Mouse (Mus musculus) frontal cortex, adult (tissue): ENCODE data around the gene Gm49366.
"Not testable (repeated sequence)": the region's sequence is repeated elsewhere in the genome, so short reads cannot be mapped to it uniquely, and the experiment has no call there.

Experiments
- ATAC-seq: cut with Nextera tagmentation; 2 replicates; pipeline ENCODE4 v1.9.2; 2017; ENCODE audit warnings: mild to moderate bottlenecking, moderate library complexity, mixed read lengths; ENCODE audit not compliant: low TSS enrichment

The Gm49366 gene

GRCm38 (mm10) chr12:84038691-84039111 is at the start of gene Gm49366:
TSS of gene Gm49366 (plus strand) at chr12:84038935.
- peak; percentile 70; the same call in 1 of the 2 replicates for ATAC-seq

GRCm38 (mm10) chr12:83989378-83989777 is 49.4 kb upstream of the Gm49366 start:
- ATAC-seq: no peak

- no peak for ATAC-seq
Measured at GRCm38 (mm10) chr12:83997221-83997620, 41.5 kb upstream of the Gm49366 start.

GRCm38 (mm10) chr12:83998341-83999107 is 40.2 kb upstream of the Gm49366 start:
- peak; percentile 94 for ATAC-seq

- not testable (repeated sequence) for ATAC-seq
Measured at GRCm38 (mm10) chr12:83999237-83999636, 39.5 kb upstream of the Gm49366 start.

GRCm38 (mm10) chr12:84000418-84000817 is 38.3 kb upstream of the Gm49366 start:
- ATAC-seq: no peak

GRCm38 (mm10) chr12:84003866-84004265 is 34.9 kb upstream of the Gm49366 start:
- no peak for ATAC-seq

GRCm38 (mm10) chr12:84008251-84008650 is 30.5 kb upstream of the Gm49366 start:
- no peak for ATAC-seq

GRCm38 (mm10) chr12:84008729-84009128 is 30.0 kb upstream of the Gm49366 start:
- ATAC-seq: no peak

GRCm38 (mm10) chr12:84009171-84009965 is 29.4 kb upstream of the Gm49366 start, which contains the start of gene Acot1:
TSS of gene Acot1 (plus strand) at chr12:84009490.
- ATAC-seq: peak; percentile 76

GRCm38 (mm10) chr12:84010201-84010600 is 28.5 kb upstream of the Gm49366 start:
- ATAC-seq: no peak

GRCm38 (mm10) chr12:84011251-84012040 is 27.3 kb upstream of the Gm49366 start:
- peak; percentile 42 for ATAC-seq

- ATAC-seq: no peak
Measured at GRCm38 (mm10) chr12:84013130-84013529, 25.6 kb upstream of the Gm49366 start.

- peak; percentile 57 for ATAC-seq
Measured at GRCm38 (mm10) chr12:84013701-84014100, 25.0 kb upstream of the Gm49366 start.

GRCm38 (mm10) chr12:84020528-84020927 is 18.2 kb upstream of the Gm49366 start:
- not testable (repeated sequence) for ATAC-seq

- not testable (repeated sequence) for ATAC-seq
Measured at GRCm38 (mm10) chr12:84022266-84022665, 16.5 kb upstream of the Gm49366 start.

- no peak for ATAC-seq
Measured at GRCm38 (mm10) chr12:84023052-84023745, 15.5 kb upstream of the Gm49366 start.

GRCm38 (mm10) chr12:84025888-84026287 is 12.8 kb upstream of the Gm49366 start:
- no peak for ATAC-seq

- ATAC-seq: not testable (repeated sequence)
Measured at GRCm38 (mm10) chr12:84028328-84028727, 10.4 kb upstream of the Gm49366 start.

GRCm38 (mm10) chr12:84029043-84029442 is 9.7 kb upstream of the Gm49366 start:
- not testable (repeated sequence) for ATAC-seq

- peak; percentile 95 for ATAC-seq
Measured at GRCm38 (mm10) chr12:84030659-84031332, 7.9 kb upstream of the Gm49366 start.
